Mouse (Mus musculus): ENCODE results near the gene Cracr2b. TPM values are rescaled to one million over a fixed set of nuclear protein-coding genes. Genes with fewer than 3 reads are reported as not detected.
A peak's percentile ranks its signal among the peaks of the same experiment; 100 is the strongest.
"Not testable (repeated sequence)": the region's sequence is repeated elsewhere in the genome, so short reads cannot be mapped to it uniquely, and the experiment has no call there.

Gene Cracr2b
- polyA plus RNA-seq, 1 experiment from 2014 or later, result 20.2 TPM

DNA sequence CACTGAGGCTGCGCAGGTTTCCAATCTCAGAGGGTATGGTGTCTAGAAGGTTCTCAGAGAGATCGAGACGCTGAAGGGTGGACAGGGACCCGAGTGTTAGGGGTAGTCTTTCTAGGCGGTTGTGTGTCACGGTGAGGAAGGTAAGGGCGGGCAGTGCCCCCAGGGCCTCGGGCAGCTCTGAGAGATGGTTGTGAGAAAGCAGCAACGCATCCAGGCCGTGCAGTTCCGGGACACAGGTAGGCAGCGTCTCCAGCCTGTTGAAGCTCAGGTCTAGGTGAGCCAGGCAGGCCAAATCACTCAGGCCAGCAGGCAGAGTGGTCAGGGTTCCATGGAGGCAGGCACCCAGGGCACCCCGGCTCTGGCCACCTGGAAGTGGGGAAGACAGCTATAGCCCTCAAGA is 18.7 kb upstream of the Cracr2b start:
- Histone ChIP-seq H3K9me3 (no peaks in the 10 kb centered on the region), H3K27ac (replicated peaks) (no peak overlapping the region), H3K4me3 (peak overlapping the region; percentile 59), H3K9ac (peak overlapping the region; percentile 79), H3K36me3 (peaks cover 43% of the 10 kb centered on the region), H3K4me1 (peaks cover 44% of the 10 kb centered on the region), H3K4me2 (peak overlapping the region; percentile 86), H3K27me3 (replicated peaks) (no peaks in the 10 kb centered on the region)
- no peak for ATAC-seq (ENCODE audit: extremely low read depth, insufficient number of reproducible peaks, low FRiP score, low TSS enrichment)
- WGBS, result 91% methylated on average over 13 of the region's 13 CpGs

DNA sequence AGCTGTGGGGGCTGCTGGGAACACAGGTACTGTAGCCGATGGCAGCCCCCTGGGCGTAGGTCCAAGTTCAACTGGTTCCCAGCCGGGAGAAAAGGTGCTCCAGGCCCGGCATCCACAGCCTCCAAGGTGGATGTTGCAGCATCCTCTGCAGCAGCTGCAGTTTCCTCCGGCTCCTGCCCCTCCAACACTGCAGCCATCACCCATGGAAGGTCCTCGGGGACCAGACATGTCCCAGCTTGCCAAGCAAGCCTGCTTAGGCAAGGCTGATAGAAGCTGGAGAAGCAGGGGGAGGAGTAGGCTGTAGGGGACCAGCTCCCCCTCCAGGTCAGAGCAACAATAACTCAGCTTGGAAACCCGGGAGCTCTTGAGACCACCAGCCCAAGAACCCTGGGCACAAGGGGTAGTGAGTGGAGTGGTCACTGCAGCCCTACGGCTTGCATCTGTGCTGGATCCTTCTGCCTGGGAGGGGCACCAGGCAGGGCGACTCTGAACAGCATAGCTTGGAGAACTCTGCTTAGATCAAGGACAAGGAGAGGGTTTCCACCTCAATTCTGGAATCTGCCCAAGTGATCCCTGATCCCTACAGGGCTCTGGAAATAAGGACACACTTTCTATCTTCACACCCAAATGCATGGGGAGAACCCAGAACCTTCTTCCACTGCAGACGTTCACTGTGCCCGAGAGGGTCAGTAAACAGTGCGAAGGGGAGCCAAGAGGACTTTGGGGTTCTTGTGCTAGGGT is 17.6 kb upstream of the Cracr2b start:
- Histone ChIP-seq H3K36me3 (peaks cover 38% of the 10 kb centered on the region), H3K27me3 (replicated peaks) (no peaks in the 10 kb centered on the region), H3K27ac (replicated peaks) (peak overlapping the region; percentile 48), H3K4me1 (peaks cover 44% of the 10 kb centered on the region), H3K9ac (peak overlapping the region; percentile 79), H3K9me3 (no peaks in the 10 kb centered on the region), H3K4me2 (peak overlapping the region; percentile 86), H3K4me3 (peak overlapping the region; percentile 59)
- 21% methylated on average over 12 of the region's 12 CpGs for WGBS
- ATAC-seq (ENCODE audit: extremely low read depth, insufficient number of reproducible peaks, low FRiP score, low TSS enrichment), result no peak

DNA sequence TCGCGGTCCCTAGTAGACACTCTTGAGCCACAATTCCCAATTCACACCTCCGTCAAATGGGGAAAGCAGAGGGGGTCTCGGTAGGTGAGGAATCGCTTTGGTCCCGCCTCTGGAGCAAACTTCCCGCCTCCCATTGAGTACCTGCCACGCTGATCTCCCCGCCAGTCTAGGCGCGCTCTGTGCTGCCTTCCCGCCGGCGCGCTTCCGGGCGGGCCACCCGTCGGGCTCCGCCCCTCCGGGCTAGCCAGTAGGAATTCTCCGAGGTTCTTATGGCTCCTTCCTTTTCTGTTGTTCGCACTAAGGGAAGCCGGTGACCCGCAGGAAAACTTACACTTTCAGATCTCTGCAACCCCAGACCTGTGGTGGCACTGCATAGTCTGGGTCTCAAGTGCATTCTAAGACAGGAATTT is 17.1 kb upstream of the Cracr2b start, which contains the start of gene Pidd1:
TSS of gene Pidd1 (minus strand) at position 198 of the 410 bp plus-strand sequence.
- H3K4me2 ChIP-seq, result peak within 1 kb of the TSS; percentile 86
- ATAC-seq (ENCODE audit: extremely low read depth, insufficient number of reproducible peaks, low FRiP score, low TSS enrichment), result no peak
- WGBS, result under 1% methylated on average over 25 of the region's 25 CpGs

DNA sequence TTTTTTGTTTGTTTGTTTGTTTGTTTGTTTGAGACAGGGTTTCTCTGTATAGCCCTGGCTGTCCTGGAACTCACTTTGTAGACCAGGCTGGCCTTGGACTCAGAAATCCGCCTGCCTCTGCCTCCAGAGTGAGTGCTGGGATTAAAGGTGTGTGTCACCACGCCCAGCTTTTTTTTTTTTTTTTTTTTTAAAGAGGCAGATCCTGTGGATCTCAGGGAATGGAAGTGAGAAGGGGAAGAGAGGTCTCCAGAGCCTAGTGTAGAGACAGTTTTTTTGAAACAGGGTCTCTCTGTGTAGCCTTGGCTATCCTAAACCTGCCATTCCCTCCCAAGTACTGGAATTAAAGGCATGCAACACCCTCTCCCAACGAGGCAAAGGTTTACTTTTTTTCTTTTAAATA is 14.5 kb upstream of the Cracr2b start:
- not testable (repeated sequence) for H3K27me3 ChIP-seq (replicated peaks); H3K9ac ChIP-seq; ATAC-seq (ENCODE audit: extremely low read depth, insufficient number of reproducible peaks, low FRiP score, low TSS enrichment); H3K27ac ChIP-seq (replicated peaks); H3K9me3 ChIP-seq
- WGBS, result 78% methylated on average over 3 of the region's 3 CpGs
- H3K4me3 ChIP-seq, result peak overlapping the region; percentile 85; the same call in 1 of the 2 replicates
- H3K36me3 ChIP-seq, result peaks cover 40% of the 10 kb centered on the region
- peaks cover 44% of the 10 kb centered on the region for H3K4me1 ChIP-seq
- peak overlapping the region; percentile 95 for H3K4me2 ChIP-seq

More for the DNA sequence above, 17.1 kb upstream of the Cracr2b start, which contains the start of gene Pidd1:
- H3K36me3 ChIP-seq, result peaks cover 38% of the 10 kb centered on the region
- H3K27me3 ChIP-seq (replicated peaks), result no peaks in the 10 kb centered on the region
- H3K27ac ChIP-seq (replicated peaks), result peak within 1 kb of the TSS; percentile 76
- H3K9me3 ChIP-seq, result no peaks in the 10 kb centered on the region
- H3K4me1 ChIP-seq, result peaks cover 50% of the 10 kb centered on the region
- peak within 1 kb of the TSS; percentile 79 for H3K9ac ChIP-seq
- peak within 1 kb of the TSS; percentile 59 for H3K4me3 ChIP-seq

DNA sequence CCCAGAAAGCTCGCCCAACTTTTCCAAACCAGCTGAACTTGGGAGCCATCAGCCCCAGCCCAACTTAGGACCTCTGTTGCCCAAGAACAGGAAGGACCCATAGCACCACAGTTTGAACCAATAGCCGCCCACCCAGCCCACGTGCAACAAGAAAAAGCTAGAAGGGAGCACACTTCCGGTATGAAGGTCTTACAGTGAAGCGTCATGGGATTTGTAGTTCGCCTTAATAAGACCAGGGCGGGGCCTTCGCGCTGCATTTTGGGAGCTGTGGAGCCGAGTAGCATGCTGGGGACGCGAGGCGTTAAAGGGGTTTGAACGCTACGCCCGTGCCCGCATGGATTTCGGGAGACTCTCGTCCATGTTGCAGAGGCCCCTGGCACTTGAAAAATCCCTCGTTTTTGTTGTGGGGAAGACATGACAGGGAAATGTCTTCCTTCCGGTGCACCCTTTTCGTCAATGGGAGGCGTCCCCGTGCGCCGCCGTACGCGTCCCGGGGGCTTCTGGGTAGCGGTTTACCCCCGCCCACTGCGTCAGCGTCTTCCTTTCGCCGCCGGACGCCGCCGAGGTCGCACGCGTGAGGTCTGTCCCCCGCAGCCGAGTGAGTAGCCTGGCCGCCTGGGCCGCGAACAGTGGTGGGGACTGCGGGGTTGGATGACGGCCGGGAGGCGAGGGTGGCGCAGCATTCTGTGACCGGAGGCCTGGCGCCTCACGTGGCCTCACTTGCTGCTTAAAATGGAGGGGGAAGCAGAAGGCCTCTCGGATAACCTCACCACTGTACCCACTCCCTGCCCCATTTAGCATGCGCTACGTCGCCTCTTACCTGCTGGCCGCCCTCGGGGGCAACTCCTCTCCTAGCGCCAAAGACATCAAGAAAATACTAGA is 13.5 kb upstream of the Cracr2b start, which contains the start of gene Rplp2:
TSS of gene Rplp2 (plus strand) at position 261 of the 882 bp plus-strand sequence.
- Histone ChIP-seq H3K27ac (replicated peaks) (peak within 1 kb of the TSS; percentile 88), H3K36me3 (peaks cover 41% of the 10 kb centered on the region), H3K27me3 (replicated peaks) (no peaks in the 10 kb centered on the region), H3K9me3 (no peaks in the 10 kb centered on the region), H3K4me2 (peak within 1 kb of the TSS; percentile 95), H3K4me3 (peak within 1 kb of the TSS; percentile 85), H3K4me1 (peaks cover 37% of the 10 kb centered on the region), H3K9ac (peak within 1 kb of the TSS; percentile 96)
- ATAC-seq (ENCODE audit: extremely low read depth, insufficient number of reproducible peaks, low FRiP score, low TSS enrichment), result peak; percentile 91
- WGBS, result under 1% methylated on average over 63 of the region's 63 CpGs

DNA sequence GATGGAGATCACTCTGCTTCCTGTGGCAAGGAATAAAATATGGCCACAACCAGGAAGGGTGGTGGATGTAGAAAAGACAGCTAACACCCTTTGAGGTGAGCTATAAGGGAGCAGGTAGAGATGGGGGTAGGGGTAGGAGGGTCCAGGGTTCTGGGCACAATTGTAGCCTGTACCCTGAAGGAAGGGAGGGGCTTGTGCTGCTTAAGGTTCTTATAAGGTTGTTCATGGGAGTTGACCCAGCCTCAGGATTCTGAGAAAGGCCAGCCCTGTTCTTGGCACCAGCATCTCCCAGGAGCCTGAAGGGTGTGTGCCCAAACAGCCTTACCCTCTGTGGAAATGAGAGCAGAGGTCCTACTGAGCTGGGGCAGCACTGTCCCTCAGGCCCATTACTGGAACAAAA is 9.0 kb upstream of the Cracr2b start:
- no peak overlapping the region for H3K27ac ChIP-seq (replicated peaks)
- no peak overlapping the region for H3K4me3 ChIP-seq
- no peaks in the 10 kb centered on the region for H3K9me3 ChIP-seq
- peaks cover 33% of the 10 kb centered on the region for H3K4me1 ChIP-seq
- H3K4me2 ChIP-seq, result no peak overlapping the region
- ATAC-seq (ENCODE audit: extremely low read depth, insufficient number of reproducible peaks, low FRiP score, low TSS enrichment), result no peak
- no peak overlapping the region for H3K9ac ChIP-seq
- no peaks in the 10 kb centered on the region for H3K27me3 ChIP-seq (replicated peaks)
- peaks cover 41% of the 10 kb centered on the region for H3K36me3 ChIP-seq

DNA sequence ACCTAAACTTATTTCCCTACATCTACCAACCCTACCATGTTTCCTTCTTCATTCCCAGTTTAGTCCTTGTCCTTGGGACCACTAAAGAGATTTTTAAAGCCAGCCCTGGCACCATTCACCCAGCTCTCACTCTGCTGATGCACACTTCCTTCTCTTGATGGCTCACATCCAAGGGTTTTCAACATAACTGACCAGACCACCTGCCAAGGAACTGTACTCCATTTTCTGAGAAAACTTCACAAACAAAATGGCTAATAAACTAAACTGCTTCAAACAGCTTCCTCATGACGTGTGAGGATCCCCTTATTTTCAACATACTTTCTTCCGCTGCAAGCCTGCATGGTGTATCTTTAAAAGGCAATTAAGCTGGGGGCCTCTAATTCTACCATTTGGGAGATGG is 7.3 kb upstream of the Cracr2b start:
- no peak for ATAC-seq (ENCODE audit: extremely low read depth, insufficient number of reproducible peaks, low FRiP score, low TSS enrichment)
- H3K9ac ChIP-seq, result no peak overlapping the region
- no peaks in the 10 kb centered on the region for H3K9me3 ChIP-seq
- H3K4me3 ChIP-seq, result no peak overlapping the region
- peaks cover 28% of the 10 kb centered on the region for H3K4me1 ChIP-seq
- H3K4me2 ChIP-seq, result no peak overlapping the region
- H3K36me3 ChIP-seq, result peaks cover 51% of the 10 kb centered on the region
- 72% methylated on average over 2 of the region's 2 CpGs for WGBS
- H3K27me3 ChIP-seq (replicated peaks), result 0 out of 2 replicates have a peak, but pooled peaks cover under 1% of the 10 kb centered on the region
- H3K27ac ChIP-seq (replicated peaks), result no peak overlapping the region

DNA sequence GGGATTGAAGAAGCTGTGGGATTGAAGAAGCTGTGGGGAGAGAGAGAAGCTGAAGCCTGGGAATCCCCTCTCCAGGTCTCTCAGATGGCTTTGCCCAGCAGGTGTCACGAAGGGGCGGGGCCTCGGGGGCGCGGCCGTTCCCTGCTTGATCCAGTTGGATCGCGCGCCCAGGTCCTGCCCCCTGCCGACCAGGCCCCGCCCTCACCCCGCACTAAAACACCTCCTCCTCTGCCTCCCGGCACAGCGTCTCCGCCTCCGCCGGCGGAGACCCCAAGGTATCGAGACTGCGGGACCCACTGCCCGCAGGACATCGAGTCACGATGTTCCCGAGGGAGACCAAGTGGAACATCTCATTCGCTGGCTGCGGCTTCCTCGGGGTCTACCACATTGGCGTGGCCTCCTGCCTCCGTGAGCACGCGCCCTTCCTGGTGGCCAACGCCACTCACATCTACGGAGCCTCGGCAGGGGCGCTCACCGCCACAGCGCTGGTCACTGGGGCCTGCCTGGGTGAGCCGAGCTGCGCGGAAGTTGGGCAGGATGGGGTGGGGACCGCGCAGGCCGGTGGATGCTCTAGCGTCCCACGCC is 5.8 kb upstream of the Cracr2b start, which contains the start of gene Pnpla2:
TSS of gene Pnpla2 (plus strand) at position 232 of the 585 bp plus-strand sequence.
- peak within 1 kb of the TSS; percentile 87 for H3K27ac ChIP-seq (replicated peaks)
- H3K9me3 ChIP-seq, result no peaks in the 10 kb centered on the region
- peak within 1 kb of the TSS; percentile 79 for H3K4me3 ChIP-seq
- peak within 1 kb of the TSS; percentile 87 for H3K9ac ChIP-seq
- peaks cover 12% of the 10 kb centered on the region; the same call in 1 of the 2 replicates for H3K27me3 ChIP-seq (replicated peaks)
- H3K4me2 ChIP-seq, result peak within 1 kb of the TSS; percentile 90
- ATAC-seq (ENCODE audit: extremely low read depth, insufficient number of reproducible peaks, low FRiP score, low TSS enrichment), result peak; percentile 80
- H3K36me3 ChIP-seq, result peaks cover 47% of the 10 kb centered on the region
- WGBS, result under 1% methylated on average over 45 of the region's 45 CpGs
- H3K4me1 ChIP-seq, result peaks cover 21% of the 10 kb centered on the region

DNA sequence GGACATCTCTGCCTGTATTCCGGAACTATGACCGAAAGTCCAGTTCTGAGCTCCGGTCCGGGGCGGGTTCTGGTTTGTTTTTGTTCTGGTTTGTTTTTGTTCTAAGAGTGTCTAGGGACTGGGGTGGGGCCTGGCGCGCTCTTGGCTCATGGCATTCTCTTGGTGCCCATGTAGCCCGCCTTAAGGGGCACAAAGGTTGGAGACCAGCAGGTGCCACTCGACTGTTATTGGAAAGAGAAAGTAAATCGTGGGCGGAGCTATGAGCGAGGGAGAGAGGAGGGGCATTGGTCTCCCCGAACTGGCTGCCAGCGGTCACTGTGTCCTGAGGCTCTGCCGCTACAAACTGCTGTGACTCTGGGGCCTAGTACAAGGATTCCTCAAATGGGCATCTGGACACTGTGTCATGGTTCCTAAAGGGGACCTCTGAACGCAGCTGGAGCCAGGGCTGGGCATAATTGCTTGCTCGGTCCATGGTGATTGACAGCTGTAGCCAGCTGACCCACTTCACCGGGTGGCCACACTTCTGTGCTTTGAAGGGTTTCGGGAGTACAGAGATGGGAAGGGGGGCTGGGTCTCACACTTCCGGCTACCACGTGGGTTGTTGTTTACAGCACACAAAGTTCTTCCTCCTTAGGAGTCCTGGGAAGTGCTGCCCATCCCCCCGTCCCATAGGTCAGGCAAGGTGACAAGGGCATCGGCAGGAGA is 5.1 kb upstream of the Cracr2b start:
- H3K9me3 ChIP-seq, result no peaks in the 10 kb centered on the region
- peak; percentile 12 for ATAC-seq (ENCODE audit: extremely low read depth, insufficient number of reproducible peaks, low FRiP score, low TSS enrichment)
- peak overlapping the region; percentile 90 for H3K4me2 ChIP-seq
- WGBS, result 2% methylated on average over 23 of the region's 23 CpGs
- peak overlapping the region; percentile 87 for H3K9ac ChIP-seq
- H3K27ac ChIP-seq (replicated peaks), result peak overlapping the region; percentile 87
- peaks cover 21% of the 10 kb centered on the region for H3K4me1 ChIP-seq
- H3K4me3 ChIP-seq, result peak overlapping the region; percentile 79
- H3K27me3 ChIP-seq (replicated peaks), result peaks cover 17% of the 10 kb centered on the region
- H3K36me3 ChIP-seq, result peaks cover 40% of the 10 kb centered on the region

DNA sequence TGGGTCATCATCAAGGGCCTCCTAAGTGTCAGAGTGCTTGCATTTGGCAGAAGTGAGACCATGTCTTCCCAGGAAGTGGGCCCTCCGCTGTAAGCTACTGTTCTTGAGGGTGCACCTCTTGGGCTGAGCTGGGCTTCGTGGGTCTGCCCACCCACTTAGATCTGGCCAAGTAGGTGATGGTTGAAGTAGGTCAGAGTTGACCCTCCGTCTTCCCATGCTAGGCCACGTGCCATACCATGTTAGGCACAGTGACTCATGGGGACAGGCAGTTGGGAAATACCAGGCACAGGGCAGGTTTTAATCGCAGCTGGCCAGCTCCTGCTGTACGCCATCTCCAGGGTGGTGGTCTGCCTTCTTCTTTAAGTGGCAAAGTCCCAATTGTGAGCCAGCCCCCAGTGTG is 4.2 kb upstream of the Cracr2b start:
- no peak overlapping the region; the same call in 1 of the 2 replicates for H3K9ac ChIP-seq
- peaks cover 27% of the 10 kb centered on the region for H3K27me3 ChIP-seq (replicated peaks)
- H3K4me1 ChIP-seq, result peaks cover 29% of the 10 kb centered on the region
- WGBS, result 81% methylated on average over 6 of the region's 6 CpGs
- no peak for ATAC-seq (ENCODE audit: extremely low read depth, insufficient number of reproducible peaks, low FRiP score, low TSS enrichment)
- peaks cover 31% of the 10 kb centered on the region for H3K36me3 ChIP-seq
- H3K4me3 ChIP-seq, result peak overlapping the region; percentile 79
- H3K27ac ChIP-seq (replicated peaks), result no peak overlapping the region
- H3K9me3 ChIP-seq, result no peaks in the 10 kb centered on the region
- H3K4me2 ChIP-seq, result peak overlapping the region; percentile 90

All from heart, embryonic 13.5 days (tissue).